Mouse (Mus musculus): ENCODE data around the gene Ano2. TPM values are rescaled to one million over a fixed set of nuclear protein-coding genes. Genes with fewer than 3 reads are reported as not detected.

The Ano2 gene
- polyA plus RNA-seq, 1 experiment from 2014 or later = 0.24 TPM

GRCm38 (mm10) chr6:126033693-126034402, 343.6 kb downstream of the Ano2 start:
- 70% methylated on average over 8 of the region's 8 CpGs for WGBS
- Histone ChIP-seq H3K36me3 (no peaks in the 10 kb centered on the region), H3K4me2 (replicated peaks) (no peak overlapping the region), H3K9me3 (no peaks in the 10 kb centered on the region), H3K4me1 (replicated peaks) (0 out of 2 replicates have a peak, but pooled peaks cover 7% of the 10 kb centered on the region), H3K27ac (no peak overlapping the region), H3K4me3 (replicated peaks) (no peak overlapping the region), H3K9ac (replicated peaks) (no peak overlapping the region), H3K27me3 (no peaks in the 10 kb centered on the region)
- 0 out of 2 replicates have a peak, but pooled peaks have one; percentile 40 for ATAC-seq

DNA sequence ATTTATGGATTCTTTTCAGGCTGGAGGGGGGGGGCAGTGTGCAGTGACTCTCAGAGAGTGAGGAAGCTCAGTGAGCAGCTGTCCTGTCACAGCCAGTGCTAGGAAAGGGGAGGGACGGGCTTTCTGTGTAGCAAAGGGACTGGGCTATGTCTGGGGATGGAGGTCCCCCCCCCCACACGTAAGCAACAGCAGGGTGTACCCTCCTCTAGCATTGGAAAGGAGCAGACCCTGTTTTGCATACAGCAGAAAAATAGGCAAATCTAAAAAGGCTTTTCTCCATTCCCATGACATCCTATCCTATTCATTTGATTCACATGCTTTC, 344.1 kb downstream of the Ano2 start:
- Histone ChIP-seq H3K4me1 (replicated peaks) (0 out of 2 replicates have a peak, but pooled peaks cover 7% of the 10 kb centered on the region), H3K9ac (replicated peaks) (no peak overlapping the region), H3K4me2 (replicated peaks) (no peak overlapping the region), H3K9me3 (no peaks in the 10 kb centered on the region), H3K4me3 (replicated peaks) (no peak overlapping the region), H3K27ac (no peak overlapping the region), H3K27me3 (no peaks in the 10 kb centered on the region), H3K36me3 (no peaks in the 10 kb centered on the region)
- ATAC-seq = peak; percentile 68; the same call in 1 of the 2 replicates
- 39% methylated on average over 2 of the region's 2 CpGs for WGBS

GRCm38 (mm10) chr6:126034728-126035127, 344.5 kb downstream of the Ano2 start:
- H3K27me3 ChIP-seq = no peaks in the 10 kb centered on the region
- H3K4me3 ChIP-seq (replicated peaks) = no peak overlapping the region
- ATAC-seq = no peak
- 78% methylated on average over 7 of the region's 7 CpGs for WGBS
- H3K36me3 ChIP-seq = no peaks in the 10 kb centered on the region
- no peak overlapping the region for H3K27ac ChIP-seq
- no peak overlapping the region for H3K9ac ChIP-seq (replicated peaks)
- H3K4me2 ChIP-seq (replicated peaks) = no peak overlapping the region
- 0 out of 2 replicates have a peak, but pooled peaks cover 7% of the 10 kb centered on the region for H3K4me1 ChIP-seq (replicated peaks)
- no peaks in the 10 kb centered on the region for H3K9me3 ChIP-seq

DNA sequence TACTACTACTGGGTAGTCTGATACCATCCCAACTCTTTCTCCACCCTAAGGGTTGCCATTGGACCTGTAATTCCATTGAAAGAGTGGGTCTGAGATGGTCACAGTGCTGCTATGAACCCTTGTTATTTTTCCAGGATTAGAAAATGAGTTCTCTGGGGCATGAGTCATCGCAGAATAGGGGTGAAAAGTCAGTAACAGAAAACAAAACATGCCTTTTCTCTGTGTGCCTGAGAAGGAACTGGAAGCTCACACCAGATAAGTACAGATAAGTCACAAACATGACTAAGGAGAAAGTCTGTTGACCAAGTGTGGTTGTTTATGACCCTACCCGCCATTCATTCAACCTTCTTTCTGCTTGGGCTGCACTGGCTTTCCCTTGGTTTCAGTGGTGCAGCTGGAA, 345.4 kb downstream of the Ano2 start:
- WGBS = 91% methylated on average over 2 of the region's 2 CpGs
- Histone ChIP-seq H3K36me3 (no peaks in the 10 kb centered on the region), H3K4me3 (replicated peaks) (no peak overlapping the region), H3K4me2 (replicated peaks) (no peak overlapping the region), H3K27me3 (no peaks in the 10 kb centered on the region), H3K27ac (no peak overlapping the region), H3K9ac (replicated peaks) (no peak overlapping the region), H3K9me3 (no peaks in the 10 kb centered on the region), H3K4me1 (replicated peaks) (0 out of 2 replicates have a peak, but pooled peaks cover 7% of the 10 kb centered on the region)
- no peak for ATAC-seq

DNA sequence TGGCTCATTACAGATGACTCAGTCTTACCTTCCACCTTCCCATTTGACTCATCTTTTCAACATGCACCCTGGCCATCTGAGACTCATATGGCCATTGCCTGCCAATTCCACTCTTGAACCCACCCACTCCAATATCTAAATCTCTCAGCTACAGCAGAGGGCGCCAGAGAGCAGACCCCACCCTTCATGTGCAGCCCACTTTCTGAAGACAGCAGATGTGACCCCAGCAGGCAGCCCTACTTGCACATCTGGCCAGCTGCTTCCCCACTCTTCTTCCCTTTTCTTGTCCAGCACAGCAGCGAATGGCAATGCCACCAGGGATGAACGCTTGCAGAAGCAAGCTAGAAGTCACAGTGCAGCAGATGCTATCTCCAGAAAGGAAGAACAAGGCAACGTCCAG, 355.7 kb downstream of the Ano2 start:
- no peaks in the 10 kb centered on the region for H3K27me3 ChIP-seq
- no peak overlapping the region for H3K9ac ChIP-seq (replicated peaks)
- no peak overlapping the region for H3K27ac ChIP-seq
- no peak overlapping the region for H3K4me3 ChIP-seq (replicated peaks)
- no peak for ATAC-seq
- no peaks in the 10 kb centered on the region for H3K9me3 ChIP-seq
- no peaks in the 10 kb centered on the region for H3K36me3 ChIP-seq
- no peak overlapping the region for H3K4me2 ChIP-seq (replicated peaks)
- 43% methylated on average over 4 of the region's 4 CpGs for WGBS
- H3K4me1 ChIP-seq (replicated peaks) = no peaks in the 10 kb centered on the region

GRCm38 (mm10) chr6:126048206-126048605, 358.0 kb downstream of the Ano2 start:
- no peaks in the 10 kb centered on the region for H3K27me3 ChIP-seq
- no peak overlapping the region for H3K9ac ChIP-seq (replicated peaks)
- no peak overlapping the region for H3K4me2 ChIP-seq (replicated peaks)
- no peaks in the 10 kb centered on the region for H3K9me3 ChIP-seq
- H3K27ac ChIP-seq = no peak overlapping the region
- H3K36me3 ChIP-seq = no peaks in the 10 kb centered on the region
- no peak overlapping the region for H3K4me3 ChIP-seq (replicated peaks)
- WGBS = 73% methylated on average over 4 of the region's 4 CpGs
- no peaks in the 10 kb centered on the region for H3K4me1 ChIP-seq (replicated peaks)
- no peak for ATAC-seq

DNA sequence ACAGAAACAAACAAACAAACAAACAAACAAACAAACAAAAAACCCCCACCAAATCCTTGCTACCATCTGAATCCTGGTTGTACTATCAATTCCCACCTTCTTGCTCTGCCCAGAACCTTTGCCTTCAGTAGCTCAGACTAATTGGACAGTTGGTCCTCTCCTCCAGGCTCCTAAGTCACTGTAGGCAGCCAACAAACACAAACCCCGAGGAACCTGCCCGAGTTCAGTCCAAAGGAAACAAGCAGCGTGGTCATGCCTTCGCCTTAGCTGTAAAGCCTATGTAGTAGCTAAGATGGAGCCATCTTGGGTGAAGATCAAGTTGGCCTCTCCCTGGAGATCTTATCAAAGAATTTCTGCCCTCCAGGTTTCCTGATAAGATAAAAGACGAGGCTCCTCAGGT, 362.9 kb downstream of the Ano2 start:
- Histone ChIP-seq H3K36me3 (no peaks in the 10 kb centered on the region), H3K4me1 (replicated peaks) (no peaks in the 10 kb centered on the region), H3K4me2 (replicated peaks) (no peak overlapping the region), H3K27ac (no peak overlapping the region), H3K9ac (replicated peaks) (no peak overlapping the region), H3K27me3 (no peaks in the 10 kb centered on the region), H3K9me3 (no peaks in the 10 kb centered on the region), H3K4me3 (replicated peaks) (no peak overlapping the region)
- ATAC-seq = no peak
- 94% methylated on average over 5 of the region's 5 CpGs for WGBS

DNA sequence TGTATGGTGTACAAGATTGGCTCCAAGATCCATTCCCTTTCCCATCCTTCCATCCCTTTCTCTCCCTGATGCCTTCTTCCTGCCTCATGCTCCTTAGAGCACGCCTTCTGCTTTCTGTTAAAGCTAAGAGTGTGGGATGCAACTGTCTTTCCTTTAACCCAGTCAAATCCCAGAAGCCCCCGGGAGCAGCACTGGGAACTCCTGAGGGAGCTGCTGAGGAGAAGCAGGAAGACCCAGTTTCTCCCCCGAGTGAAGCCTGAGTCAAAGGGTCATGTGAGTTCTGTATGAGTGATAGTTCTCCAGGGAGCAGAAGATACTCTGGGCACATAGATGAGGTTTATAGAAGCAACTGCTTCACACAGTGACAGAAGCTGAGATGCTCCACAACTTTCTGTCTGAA, 367.5 kb downstream of the Ano2 start:
- Histone ChIP-seq H3K36me3 (no peaks in the 10 kb centered on the region), H3K27me3 (no peaks in the 10 kb centered on the region), H3K4me3 (replicated peaks) (no peak overlapping the region), H3K27ac (no peak overlapping the region), H3K9me3 (no peaks in the 10 kb centered on the region), H3K4me1 (replicated peaks) (no peaks in the 10 kb centered on the region), H3K4me2 (replicated peaks) (no peak overlapping the region), H3K9ac (replicated peaks) (no peak overlapping the region)
- no peak for ATAC-seq
- 78% methylated on average over 3 of the region's 3 CpGs for WGBS

GRCm38 (mm10) chr6:126080531-126080930, 390.3 kb downstream of the Ano2 start:
- 79% methylated on average over 3 of the region's 3 CpGs for WGBS
- Histone ChIP-seq H3K4me3 (replicated peaks) (no peak overlapping the region), H3K9me3 (no peaks in the 10 kb centered on the region), H3K9ac (replicated peaks) (no peak overlapping the region), H3K4me1 (replicated peaks) (no peaks in the 10 kb centered on the region), H3K4me2 (replicated peaks) (no peak overlapping the region), H3K27me3 (no peaks in the 10 kb centered on the region), H3K36me3 (no peaks in the 10 kb centered on the region), H3K27ac (no peak overlapping the region)
- ATAC-seq = no peak

DNA sequence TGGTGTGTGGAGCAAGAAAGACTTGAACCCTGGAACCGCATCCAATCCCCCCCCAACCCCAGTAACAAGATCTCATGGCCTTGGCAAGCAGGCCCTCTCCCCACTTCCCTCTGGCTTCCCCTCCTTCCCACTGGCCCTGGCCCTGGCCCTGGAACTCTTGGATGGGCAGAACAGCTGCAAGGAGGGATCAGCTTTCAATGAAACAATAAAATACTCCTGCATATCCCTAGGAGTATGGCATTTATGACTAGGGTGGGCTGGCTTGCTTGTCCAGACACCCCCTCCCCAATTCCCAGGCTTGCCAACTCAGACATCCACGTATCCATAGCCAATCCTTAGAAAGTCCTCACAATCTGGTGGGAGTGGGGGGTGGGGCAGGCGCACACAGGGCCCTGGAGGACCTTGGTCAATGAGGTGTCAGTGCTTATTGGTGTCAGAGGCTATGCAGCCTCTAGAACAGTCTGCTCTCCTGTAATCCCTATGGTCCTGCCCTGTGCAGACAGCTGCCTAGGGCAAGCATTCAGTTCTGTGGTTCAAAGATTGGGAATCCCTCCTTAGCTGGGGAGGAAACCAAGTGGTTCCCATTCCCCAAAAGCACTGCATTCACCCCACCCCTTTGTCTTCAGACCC, 396.2 kb downstream of the Ano2 start:
- no peaks in the 10 kb centered on the region for H3K4me1 ChIP-seq (replicated peaks)
- ATAC-seq = no peak
- H3K9ac ChIP-seq (replicated peaks) = no peak overlapping the region
- no peak overlapping the region for H3K4me3 ChIP-seq (replicated peaks)
- no peak overlapping the region for H3K27ac ChIP-seq
- no peaks in the 10 kb centered on the region for H3K27me3 ChIP-seq
- 86% methylated on average over 3 of the region's 3 CpGs for WGBS
- no peak overlapping the region for H3K4me2 ChIP-seq (replicated peaks)
- no peaks in the 10 kb centered on the region for H3K36me3 ChIP-seq
- H3K9me3 ChIP-seq = no peaks in the 10 kb centered on the region

DNA sequence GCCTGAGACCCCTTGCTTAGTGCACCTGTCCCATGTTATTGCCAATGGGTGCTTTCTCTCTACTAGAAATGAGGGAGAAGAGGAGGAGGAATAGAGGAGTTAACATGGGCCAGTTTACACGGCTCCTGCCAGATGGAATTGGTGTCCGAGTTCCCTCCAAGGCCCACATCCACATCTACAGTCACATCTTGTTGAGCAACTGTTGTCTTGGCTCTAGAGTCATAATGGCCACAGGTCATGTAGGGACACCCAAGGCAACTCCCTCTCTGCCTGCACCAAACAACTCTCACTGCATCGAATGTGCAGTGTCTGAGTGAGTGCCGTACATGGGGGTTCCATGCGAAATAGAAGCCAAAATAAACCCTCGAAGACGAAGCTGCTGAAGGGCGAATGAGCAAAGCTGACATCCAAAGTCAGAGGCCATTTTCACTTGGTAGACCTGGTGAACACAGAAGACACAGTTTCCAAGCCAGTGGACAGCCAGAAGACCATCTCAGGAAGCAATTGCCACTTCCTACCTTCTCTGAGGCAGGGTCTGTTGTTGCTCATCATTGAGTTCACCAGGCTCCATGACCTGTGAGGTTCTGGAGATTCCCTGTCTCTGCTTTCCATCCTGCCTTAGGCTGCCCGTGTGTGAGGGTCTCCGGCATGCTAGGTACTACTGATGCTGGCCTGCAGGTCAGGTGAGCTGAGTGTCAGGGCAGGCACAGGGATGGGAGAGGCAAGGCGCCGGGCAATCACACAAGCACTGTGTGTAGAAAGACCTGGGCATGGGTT, 398.5 kb downstream of the Ano2 start:
- H3K9ac ChIP-seq (replicated peaks) = no peak overlapping the region
- no peaks in the 10 kb centered on the region for H3K27me3 ChIP-seq
- no peak overlapping the region for H3K4me2 ChIP-seq (replicated peaks)
- ATAC-seq = no peak
- H3K9me3 ChIP-seq = no peaks in the 10 kb centered on the region
- H3K36me3 ChIP-seq = no peaks in the 10 kb centered on the region
- 96% methylated on average over 12 of the region's 12 CpGs for WGBS
- no peak overlapping the region for H3K27ac ChIP-seq
- H3K4me3 ChIP-seq (replicated peaks) = no peak overlapping the region
- H3K4me1 ChIP-seq (replicated peaks) = no peaks in the 10 kb centered on the region

Data from midbrain, embryonic 13.5 days (tissue).